Mouse (Mus musculus): Measurements from ENCODE around the gene Olfml3. TPM values are rescaled to one million over a fixed set of nuclear protein-coding genes. Genes with fewer than 3 reads are reported as not detected.

The Olfml3 gene
- polyA plus RNA-seq (2015; fragmentation: Nextera tagmentation; extraction: Ambion mirVana) = 11.5 and 13.1 TPM in 2 replicates

GRCm38 (mm10) chr3:103737778-103738571 is at the start of gene Olfml3:
TSS of gene Olfml3 (minus strand) at chr3:103738001.
- H3K27me3 ChIP-seq (replicated peaks; ENCODE audit: control insufficient read depth, insufficient read depth, low read length) = no peaks in the 10 kb centered on the region
- 2% methylated on average over 18 of the region's 18 CpGs for WGBS
- TF ChIP-seq CTCF (IDR thresholded peaks at IDR 0.05; ENCODE audit: low read depth) = peak; percentile 93
- H3K27ac ChIP-seq (ENCODE audit: low read depth, low read length) = peak within 1 kb of the TSS; percentile 60
- peaks cover 14% of the 10 kb centered on the region; the same call in 1 of the 2 replicates for H3K36me3 ChIP-seq (ENCODE audit: control insufficient read depth, insufficient read depth)
- peak; percentile 70 for ATAC-seq
- peak within 1 kb of the TSS; percentile 66 for H3K4me2 ChIP-seq (replicated peaks; ENCODE audit: low read depth)
- H3K9ac ChIP-seq (ENCODE audit: low read depth, low read length) = peak within 1 kb of the TSS; percentile 23
- peak within 1 kb of the TSS; percentile 31 for H3K4me3 ChIP-seq (ENCODE audit: low read depth, low read length)
- no peaks in the 10 kb centered on the region for H3K9me3 ChIP-seq (ENCODE audit: control insufficient read depth)
- no peaks in the 10 kb centered on the region for H3K4me1 ChIP-seq (replicated peaks; ENCODE audit: control insufficient read depth, insufficient read depth, low read length)

- no peak for TF ChIP-seq CTCF (IDR thresholded peaks at IDR 0.05; ENCODE audit: low read depth)
- Histone ChIP-seq H3K4me2 (replicated peaks; ENCODE audit: low read depth) (peak overlapping the region; percentile 17; the same call in 1 of the 2 replicates), H3K27me3 (replicated peaks; ENCODE audit: control insufficient read depth, insufficient read depth, low read length) (no peaks in the 10 kb centered on the region), H3K9ac (ENCODE audit: low read depth, low read length) (no peak overlapping the region), H3K4me1 (replicated peaks; ENCODE audit: control insufficient read depth, insufficient read depth, low read length) (peaks cover 4% of the 10 kb centered on the region), H3K4me3 (ENCODE audit: low read depth, low read length) (no peak overlapping the region), H3K36me3 (ENCODE audit: control insufficient read depth, insufficient read depth) (no peaks in the 10 kb centered on the region), H3K9me3 (ENCODE audit: control insufficient read depth) (no peaks in the 10 kb centered on the region), H3K27ac (ENCODE audit: low read depth, low read length) (peak overlapping the region; percentile 57)
- no peak for ATAC-seq
- WGBS = 39% methylated on average over 7 of the region's 7 CpGs
Measured at GRCm38 (mm10) chr3:103787225-103787624, 49.4 kb upstream of the Olfml3 start.

- Histone ChIP-seq H3K9me3 (ENCODE audit: control insufficient read depth) (no peaks in the 10 kb centered on the region), H3K9ac (ENCODE audit: low read depth, low read length) (no peak overlapping the region), H3K27me3 (replicated peaks; ENCODE audit: control insufficient read depth, insufficient read depth, low read length) (no peaks in the 10 kb centered on the region), H3K4me1 (replicated peaks; ENCODE audit: control insufficient read depth, insufficient read depth, low read length) (no peaks in the 10 kb centered on the region), H3K36me3 (ENCODE audit: control insufficient read depth, insufficient read depth) (0 out of 2 replicates have a peak, but pooled peaks cover 2% of the 10 kb centered on the region), H3K4me2 (replicated peaks; ENCODE audit: low read depth) (no peak overlapping the region), H3K4me3 (ENCODE audit: low read depth, low read length) (no peak overlapping the region), H3K27ac (ENCODE audit: low read depth, low read length) (no peak overlapping the region)
- no peak for TF ChIP-seq CTCF (IDR thresholded peaks at IDR 0.05; ENCODE audit: low read depth)
- ATAC-seq = peak; percentile 61; the same call in 1 of the 2 replicates
- WGBS = 56% methylated on average over 4 of the region's 4 CpGs
Measured at GRCm38 (mm10) chr3:103782844-103783609, 45.2 kb upstream of the Olfml3 start.

GRCm38 (mm10) chr3:103780777-103781176 is 43.0 kb upstream of the Olfml3 start:
- ATAC-seq = no peak
- no peak overlapping the region for H3K9ac ChIP-seq (ENCODE audit: low read depth, low read length)
- H3K4me2 ChIP-seq (replicated peaks; ENCODE audit: low read depth) = no peak overlapping the region
- no peak for TF ChIP-seq CTCF (IDR thresholded peaks at IDR 0.05; ENCODE audit: low read depth)
- no peak overlapping the region for H3K27ac ChIP-seq (ENCODE audit: low read depth, low read length)
- 74% methylated on average over 5 of the region's 5 CpGs for WGBS
- H3K9me3 ChIP-seq (ENCODE audit: control insufficient read depth) = no peaks in the 10 kb centered on the region
- no peaks in the 10 kb centered on the region for H3K4me1 ChIP-seq (replicated peaks; ENCODE audit: control insufficient read depth, insufficient read depth, low read length)
- peaks cover 15% of the 10 kb centered on the region for H3K36me3 ChIP-seq (ENCODE audit: control insufficient read depth, insufficient read depth)
- H3K27me3 ChIP-seq (replicated peaks; ENCODE audit: control insufficient read depth, insufficient read depth, low read length) = no peaks in the 10 kb centered on the region
- no peak overlapping the region for H3K4me3 ChIP-seq (ENCODE audit: low read depth, low read length)

GRCm38 (mm10) chr3:103780271-103780670 is 42.5 kb upstream of the Olfml3 start:
- H3K4me2 ChIP-seq (replicated peaks; ENCODE audit: low read depth) = no peak overlapping the region
- no peaks in the 10 kb centered on the region for H3K9me3 ChIP-seq (ENCODE audit: control insufficient read depth)
- H3K36me3 ChIP-seq (ENCODE audit: control insufficient read depth, insufficient read depth) = peaks cover 20% of the 10 kb centered on the region
- 91% methylated on average over 3 of the region's 3 CpGs for WGBS
- no peak for ATAC-seq
- H3K4me3 ChIP-seq (ENCODE audit: low read depth, low read length) = no peak overlapping the region
- H3K4me1 ChIP-seq (replicated peaks; ENCODE audit: control insufficient read depth, insufficient read depth, low read length) = no peaks in the 10 kb centered on the region
- no peaks in the 10 kb centered on the region for H3K27me3 ChIP-seq (replicated peaks; ENCODE audit: control insufficient read depth, insufficient read depth, low read length)
- H3K27ac ChIP-seq (ENCODE audit: low read depth, low read length) = no peak overlapping the region
- no peak overlapping the region for H3K9ac ChIP-seq (ENCODE audit: low read depth, low read length)
- no peak for TF ChIP-seq CTCF (IDR thresholded peaks at IDR 0.05; ENCODE audit: low read depth)

GRCm38 (mm10) chr3:103779183-103779582 is 41.4 kb upstream of the Olfml3 start:
- TF ChIP-seq CTCF (IDR thresholded peaks at IDR 0.05; ENCODE audit: low read depth) = no peak
- Histone ChIP-seq H3K4me2 (replicated peaks; ENCODE audit: low read depth) (no peak overlapping the region), H3K9ac (ENCODE audit: low read depth, low read length) (no peak overlapping the region), H3K9me3 (ENCODE audit: control insufficient read depth) (no peaks in the 10 kb centered on the region), H3K27me3 (replicated peaks; ENCODE audit: control insufficient read depth, insufficient read depth, low read length) (no peaks in the 10 kb centered on the region), H3K36me3 (ENCODE audit: control insufficient read depth, insufficient read depth) (peaks cover 20% of the 10 kb centered on the region), H3K27ac (ENCODE audit: low read depth, low read length) (no peak overlapping the region), H3K4me3 (ENCODE audit: low read depth, low read length) (no peak overlapping the region), H3K4me1 (replicated peaks; ENCODE audit: control insufficient read depth, insufficient read depth, low read length) (no peaks in the 10 kb centered on the region)
- 83% methylated on average over 7 of the region's 7 CpGs for WGBS
- no peak for ATAC-seq

All from intestine, postnatal 0 days (tissue).